Mouse (Mus musculus) heart, adult 11 months (tissue): ENCODE results near the gene Dnah7a.
"Not testable (repeated sequence)": the region's sequence is repeated elsewhere in the genome, so short reads cannot be mapped to it uniquely, and the experiment has no call there.

ENCODE experiments used
- DNase-seq: peaks from one replicate; pipeline ENCODE4 v3.0.0; 2022

Dnah7a gene

DNA sequence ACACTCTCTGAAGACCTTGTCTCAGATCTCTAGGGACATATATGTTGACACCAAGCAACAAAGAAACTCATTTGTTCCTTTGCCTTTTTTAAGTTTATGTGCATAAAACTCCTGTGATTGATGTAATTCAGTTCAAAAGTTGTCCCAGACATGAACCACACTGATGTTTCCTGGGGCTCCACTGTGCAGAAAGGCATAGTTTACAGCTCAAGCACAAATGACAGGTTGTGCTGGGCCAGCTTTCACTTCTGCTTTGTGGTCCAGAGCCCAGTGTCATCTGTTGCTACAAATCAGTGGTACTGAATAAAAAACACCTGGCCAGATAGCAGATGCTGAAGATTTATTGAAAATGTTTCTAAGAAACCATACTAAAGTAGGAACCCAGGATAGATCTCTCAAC is 42.3 kb downstream of the Dnah7a start:
- DNase-seq = not testable (repeated sequence)

DNA sequence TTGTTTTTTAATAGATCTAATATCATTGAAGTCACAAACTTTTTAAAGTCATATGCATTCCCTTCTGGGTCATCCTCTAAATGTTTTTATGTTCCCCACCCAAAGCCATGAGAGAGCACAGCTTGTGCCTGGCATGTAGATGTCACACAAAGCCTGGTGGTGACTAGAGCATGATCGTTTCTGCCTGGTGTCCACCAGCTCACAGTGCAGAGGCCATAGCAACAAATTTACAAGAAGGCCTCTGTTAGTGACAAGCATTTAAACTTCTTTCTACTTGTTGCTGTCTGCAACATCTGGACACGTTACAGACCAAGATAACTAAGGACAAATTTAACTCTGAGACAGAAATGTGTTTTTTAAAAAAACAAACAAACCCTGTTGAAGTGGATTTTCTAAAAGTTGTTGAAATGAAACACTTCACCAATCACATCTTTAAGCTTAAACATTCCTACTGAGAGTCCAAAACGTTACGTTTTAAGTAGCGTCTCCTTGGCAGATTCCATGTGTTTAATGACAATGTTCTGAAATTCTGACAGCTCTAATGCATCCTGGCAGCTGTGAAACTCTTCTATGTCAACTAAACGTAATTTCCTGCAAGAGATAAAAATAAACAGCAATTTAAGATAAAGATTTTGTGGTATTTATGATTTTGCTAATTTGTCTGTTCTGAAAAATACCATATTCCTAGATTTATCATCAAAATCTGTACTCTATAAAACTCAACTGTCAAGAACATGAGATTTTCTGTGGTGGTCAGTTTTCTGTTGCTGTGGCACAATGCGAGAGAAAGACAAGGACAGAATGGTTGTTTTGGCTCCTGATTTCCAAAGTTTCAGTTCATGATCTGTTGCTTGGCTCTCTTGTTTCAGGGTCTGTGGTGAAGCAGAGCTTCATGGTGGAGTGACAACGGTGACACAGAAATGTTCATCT is 66.5 kb downstream of the Dnah7a start:
- DNase-seq = no peak

DNA sequence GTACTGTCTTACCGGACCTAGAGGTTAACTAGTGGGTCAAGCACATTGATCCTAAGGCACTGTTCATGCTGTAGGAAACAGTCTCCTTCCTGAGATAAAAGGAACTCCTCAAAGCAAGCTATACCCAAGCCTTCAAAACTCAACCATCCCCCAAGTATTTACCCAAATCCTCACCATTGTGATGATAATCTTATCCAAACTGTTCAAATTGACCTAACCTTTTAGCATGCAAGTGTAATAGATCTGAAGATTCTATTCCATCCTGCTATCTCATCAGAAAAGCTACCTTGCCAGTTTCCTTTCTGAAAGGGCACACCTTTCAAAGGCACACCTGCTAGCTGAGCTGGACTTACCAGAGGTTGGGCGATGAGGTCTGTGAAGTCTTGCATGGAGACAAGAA is 70.9 kb downstream of the Dnah7a start:
- DNase-seq = not testable (repeated sequence)

DNA sequence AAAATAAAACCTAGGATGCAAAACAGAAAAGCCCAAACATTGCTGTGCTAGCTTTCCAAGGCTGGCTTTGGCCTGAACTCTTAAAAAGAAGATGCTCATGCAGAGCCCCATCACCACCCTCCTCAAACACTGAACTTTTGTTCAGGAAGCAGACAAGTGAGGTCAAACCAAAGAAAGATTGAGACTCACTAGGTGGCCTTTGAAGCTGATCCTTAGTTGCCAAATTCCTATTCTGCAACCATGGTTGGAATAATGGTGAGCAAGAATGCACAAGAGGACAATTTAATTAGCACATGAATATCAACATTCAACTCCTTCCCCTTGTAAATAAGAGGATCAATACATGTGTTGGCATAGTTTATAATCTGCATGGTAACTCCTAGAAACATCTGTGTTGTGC is 74.5 kb downstream of the Dnah7a start:
- DNase-seq = not testable (repeated sequence)

DNA sequence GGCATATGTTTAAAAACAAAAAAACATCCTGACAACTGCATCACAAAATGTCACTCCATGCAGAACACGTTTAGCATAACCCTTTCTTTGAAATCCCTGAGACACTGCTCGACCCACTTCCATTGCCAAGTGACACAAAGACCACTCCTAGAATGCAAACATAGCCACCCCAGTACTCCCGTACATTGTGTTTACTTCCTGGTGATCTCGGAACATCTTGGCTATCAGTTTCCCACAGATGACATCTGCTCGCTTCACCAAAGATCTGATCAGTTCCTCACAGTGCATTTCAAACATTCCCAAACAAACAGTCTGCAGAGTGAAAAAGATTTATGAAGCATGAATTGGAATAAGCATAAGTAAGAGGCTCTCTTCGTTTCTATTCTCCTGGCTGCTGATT is 76.6 kb downstream of the Dnah7a start:
- no peak for DNase-seq

DNA sequence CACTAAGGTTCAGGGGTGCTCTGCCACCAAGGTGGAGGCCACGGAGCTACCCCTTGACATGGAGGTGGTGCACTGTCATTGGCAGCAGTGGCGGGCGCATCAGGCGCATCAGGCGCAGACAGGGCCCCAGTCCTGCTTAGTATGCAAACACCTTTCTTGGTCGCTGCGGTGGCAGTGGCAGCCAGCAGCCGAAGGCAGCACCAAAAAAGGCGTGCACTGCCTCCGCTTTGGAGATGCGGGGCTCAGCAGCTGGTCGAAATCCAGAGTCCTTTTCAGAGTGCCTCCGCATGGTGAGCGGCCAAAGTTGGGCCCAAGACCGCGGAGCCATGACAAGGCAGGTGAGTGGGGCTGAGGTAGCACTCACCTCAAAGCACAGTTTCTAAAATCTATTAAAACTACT is 93.1 kb downstream of the Dnah7a start:
- DNase-seq = no peak

DNA sequence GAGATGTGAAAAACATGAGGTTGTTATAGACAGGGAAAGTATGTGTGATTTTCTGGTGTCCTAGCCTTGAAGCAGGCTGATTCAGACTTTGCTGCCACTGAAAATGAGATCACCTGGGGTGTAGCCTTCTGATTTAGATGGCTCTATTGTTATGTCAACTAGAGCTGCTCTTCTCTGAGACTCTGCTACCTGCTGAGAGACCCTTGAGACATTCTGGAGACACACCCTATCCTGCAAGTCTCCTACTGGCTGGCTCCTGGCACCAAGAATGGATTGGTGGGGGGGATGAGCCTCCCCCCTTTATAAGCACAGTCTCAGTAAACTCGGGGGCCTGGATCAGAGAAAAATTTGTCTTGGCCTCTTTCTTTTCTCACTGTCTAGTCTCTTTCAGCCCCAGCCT is 125.3 kb downstream of the Dnah7a start:
- DNase-seq = not testable (repeated sequence)

DNA sequence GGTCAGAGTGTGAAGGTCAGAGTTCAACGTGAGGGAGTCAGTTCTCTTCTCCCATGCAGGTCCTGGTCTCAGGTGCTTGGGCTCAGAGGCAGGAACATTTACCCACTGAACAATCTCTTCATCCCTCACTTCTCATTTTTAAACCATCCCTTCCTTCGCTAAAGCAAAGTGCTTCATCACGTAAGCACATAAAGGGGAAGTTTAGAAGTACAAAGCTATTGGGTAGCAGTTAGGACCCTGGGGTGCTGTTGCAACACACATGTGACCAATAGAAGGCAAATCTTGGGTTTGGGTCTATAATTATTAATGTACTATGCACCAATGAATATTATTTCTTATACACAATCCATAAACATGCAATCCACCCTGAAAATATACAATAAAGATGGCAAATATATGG is 148.7 kb downstream of the Dnah7a start:
- not testable (repeated sequence) for DNase-seq

DNA sequence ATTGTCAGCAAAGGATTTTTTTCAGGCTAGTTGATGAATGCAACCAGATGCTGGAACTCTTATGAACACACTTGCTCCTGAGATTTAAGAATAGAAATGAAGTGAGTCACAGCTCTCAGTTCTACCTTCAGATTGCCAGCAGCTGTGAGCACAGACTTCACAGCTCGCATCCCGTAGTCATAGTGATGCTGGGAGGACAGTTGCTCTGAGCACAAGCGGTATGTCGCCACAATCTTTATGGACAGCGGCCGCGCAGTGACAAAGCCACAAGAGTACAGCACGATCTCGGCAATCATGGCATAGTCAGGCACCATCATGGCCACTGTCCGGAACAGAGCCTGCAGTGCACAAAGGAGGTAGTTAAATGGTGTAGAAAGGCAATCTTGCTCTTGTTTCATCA is 159.6 kb downstream of the Dnah7a start:
- not testable (repeated sequence) for DNase-seq

DNA sequence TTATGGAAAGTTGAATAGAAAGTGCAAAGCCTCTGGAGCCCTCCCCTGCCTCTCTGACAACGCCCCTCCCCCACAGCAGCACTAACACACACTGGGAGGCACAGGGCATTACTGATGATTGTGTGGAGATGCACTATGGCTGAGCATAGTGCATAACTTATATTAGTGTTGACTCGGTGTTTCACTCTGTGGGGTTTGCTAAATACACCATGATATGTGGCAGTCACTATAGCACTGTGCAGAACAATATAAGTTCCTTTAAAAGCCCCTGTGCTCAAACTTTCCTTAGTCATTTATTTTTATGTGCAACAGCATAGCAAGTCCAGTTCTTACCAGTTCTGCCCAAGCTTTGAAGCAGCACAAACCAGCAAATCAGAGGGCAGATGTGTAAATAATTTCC is 168.2 kb downstream of the Dnah7a start:
- DNase-seq = not testable (repeated sequence)

DNA sequence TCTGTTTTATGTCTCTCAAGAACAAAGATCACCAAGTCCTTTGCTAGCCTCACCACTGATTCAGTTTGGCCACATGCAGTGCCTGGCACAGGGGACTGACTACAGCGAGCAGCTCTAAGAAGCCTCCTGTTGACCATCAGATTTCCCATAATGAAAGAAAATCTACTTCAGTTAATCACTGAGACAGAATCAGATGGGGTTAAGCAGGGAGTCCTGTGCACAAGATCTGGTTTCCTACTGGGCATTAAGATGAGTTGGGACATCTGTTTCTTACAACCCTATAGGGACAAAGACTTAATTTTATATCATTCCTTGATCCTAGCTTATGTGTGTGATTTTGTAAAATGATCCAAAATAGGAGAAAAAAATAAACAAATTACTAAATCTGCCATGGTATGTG is 171.8 kb downstream of the Dnah7a start:
- DNase-seq = not testable (repeated sequence)

DNA sequence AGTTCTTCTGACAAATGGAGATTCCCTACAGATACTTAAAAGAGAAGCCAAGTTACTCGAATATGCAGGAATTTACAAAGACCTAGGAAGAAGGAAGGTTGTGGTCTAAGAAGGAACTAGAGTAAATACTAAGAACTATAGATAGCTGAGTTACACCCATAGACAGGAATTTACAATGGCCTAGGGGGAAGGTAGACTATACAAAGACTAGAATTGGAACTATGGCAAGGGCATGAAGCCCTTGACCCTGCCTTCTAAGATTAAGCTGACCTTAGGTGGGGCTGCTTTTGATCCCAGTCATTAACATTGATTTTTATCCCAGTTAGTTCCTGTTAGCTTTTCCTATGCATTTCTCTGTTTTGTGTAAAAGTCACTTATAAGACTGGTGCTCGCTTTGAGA is 180.6 kb downstream of the Dnah7a start:
- DNase-seq = not testable (repeated sequence)

DNA sequence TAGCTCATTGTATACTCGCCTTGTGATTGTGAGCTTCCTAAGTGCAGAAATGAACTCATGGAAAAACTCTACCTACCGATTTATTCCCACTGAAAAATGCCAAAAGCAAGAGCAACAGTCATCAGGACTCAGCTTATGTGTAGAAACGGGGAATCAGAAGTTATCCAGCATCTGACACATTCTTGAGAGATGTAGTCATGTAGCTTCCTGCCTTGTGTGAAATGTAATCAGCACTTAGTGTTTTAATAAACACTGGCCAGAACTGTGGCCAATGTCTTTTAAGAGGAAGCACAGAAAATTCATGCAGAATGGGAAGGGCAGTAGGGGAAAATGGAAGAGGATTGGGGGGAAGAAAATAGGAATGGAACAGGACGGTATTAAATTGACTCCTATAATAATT is 232.9 kb downstream of the Dnah7a start:
- peak; percentile 44 for DNase-seq

DNA sequence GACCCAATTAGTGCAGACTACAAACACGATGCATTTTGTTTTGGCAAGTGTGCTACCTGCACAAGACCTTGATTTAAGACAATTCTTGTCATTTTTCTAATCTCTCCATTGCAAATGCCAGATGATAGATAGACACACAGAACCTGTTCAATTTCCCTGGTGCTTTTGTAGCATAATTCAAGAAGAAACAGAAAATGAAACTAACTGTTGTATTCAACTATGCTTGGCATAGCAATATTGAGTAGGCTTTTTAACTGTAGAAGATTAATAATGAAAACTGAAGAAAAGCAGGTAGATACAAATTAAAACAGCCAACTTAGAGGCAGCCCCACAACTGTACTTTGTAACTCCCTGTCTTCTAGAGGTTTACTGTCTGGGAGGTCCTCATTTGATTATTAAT is 234.5 kb downstream of the Dnah7a start:
- DNase-seq = not testable (repeated sequence)

DNA sequence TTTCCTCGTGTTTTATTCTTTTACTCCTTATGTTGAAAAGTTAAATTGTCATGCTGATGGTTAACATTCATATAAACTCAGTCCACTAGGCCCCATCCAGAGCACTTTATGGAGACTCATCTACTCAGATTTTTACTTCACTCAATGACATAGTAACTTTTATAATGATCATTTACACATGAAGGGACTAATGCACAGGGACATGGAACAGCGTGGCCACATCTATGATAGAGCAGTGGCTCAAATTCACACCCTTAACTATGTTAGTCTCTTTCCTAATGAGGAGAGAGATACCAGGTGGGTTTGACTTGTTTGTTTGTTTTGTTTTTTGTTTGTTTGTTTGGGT is 239.3 kb downstream of the Dnah7a start:
- DNase-seq = no peak

DNA sequence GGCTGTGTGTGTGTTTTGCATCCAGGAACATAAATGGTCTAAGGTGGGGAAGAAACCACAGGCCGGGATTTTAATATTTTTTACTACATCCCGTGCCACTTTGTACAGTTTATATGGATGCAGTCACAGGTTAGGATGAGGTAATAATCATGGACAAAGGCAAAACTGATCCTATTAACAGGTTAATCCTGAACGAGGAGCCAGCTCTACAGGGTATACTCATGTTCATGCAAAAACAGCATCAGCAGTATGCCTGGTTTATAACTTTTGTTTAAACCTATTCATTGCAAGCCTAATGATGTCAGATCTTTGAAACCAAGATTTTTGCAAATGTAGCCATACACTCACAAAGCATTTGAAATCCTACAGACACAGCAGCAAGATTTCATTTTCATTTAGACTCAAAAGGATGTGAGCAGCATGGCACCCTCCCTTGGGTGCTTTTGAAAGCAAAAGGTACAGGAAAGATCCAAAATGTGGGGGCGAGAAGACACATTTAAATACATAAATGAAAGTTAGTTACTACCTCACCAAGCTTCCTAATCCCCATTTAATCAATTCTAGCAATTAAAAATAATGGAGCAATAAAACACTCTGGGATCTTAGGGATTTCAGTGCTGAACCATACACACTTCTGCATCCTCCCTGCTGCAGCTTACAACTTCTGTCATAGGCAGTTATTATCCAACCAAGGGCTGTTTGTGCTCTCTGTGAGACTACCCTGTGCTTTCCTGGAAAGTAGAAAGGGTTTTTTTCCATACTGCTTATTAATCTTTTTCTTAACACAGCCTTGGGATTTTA is 239.9 kb downstream of the Dnah7a start:
- DNase-seq = not testable (repeated sequence)

DNA sequence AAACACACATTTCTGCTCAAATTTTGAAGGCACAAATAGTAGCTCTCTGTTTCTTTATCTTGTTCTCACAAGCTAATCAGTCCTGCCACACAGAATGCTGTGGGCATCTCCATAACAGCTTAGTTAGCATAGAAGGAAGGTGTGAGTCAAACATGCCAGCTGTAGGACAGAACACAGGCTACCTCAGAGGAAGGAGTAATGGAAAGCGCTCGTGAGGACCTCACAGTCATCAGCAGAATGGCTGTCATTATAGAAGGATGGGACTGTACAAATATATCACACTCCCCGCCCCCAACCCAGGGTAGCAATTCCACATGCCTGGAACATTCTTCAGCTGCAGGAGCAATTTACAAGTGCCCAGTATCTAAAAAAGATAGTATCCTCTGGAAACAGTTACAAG is 267.4 kb downstream of the Dnah7a start:
- not testable (repeated sequence) for DNase-seq

DNA sequence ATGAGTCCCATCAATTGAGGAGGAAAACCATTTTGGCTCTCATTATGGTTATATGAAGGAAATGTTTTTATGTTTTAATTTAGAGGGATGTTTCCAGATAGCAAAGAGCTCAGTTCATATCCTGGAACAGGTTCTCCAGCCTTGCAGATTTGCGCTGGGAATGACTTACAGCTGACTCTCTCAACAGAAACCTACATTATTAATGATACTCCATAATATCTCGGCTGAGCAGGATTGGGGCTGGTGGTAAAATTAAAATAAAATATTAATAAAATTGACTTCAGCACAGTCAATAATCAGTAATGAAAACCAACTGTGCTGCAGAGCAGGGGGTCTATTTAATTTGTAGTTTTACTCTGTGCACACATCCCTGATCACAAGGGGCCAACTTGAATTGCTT is 274.2 kb downstream of the Dnah7a start:
- not testable (repeated sequence) for DNase-seq

DNA sequence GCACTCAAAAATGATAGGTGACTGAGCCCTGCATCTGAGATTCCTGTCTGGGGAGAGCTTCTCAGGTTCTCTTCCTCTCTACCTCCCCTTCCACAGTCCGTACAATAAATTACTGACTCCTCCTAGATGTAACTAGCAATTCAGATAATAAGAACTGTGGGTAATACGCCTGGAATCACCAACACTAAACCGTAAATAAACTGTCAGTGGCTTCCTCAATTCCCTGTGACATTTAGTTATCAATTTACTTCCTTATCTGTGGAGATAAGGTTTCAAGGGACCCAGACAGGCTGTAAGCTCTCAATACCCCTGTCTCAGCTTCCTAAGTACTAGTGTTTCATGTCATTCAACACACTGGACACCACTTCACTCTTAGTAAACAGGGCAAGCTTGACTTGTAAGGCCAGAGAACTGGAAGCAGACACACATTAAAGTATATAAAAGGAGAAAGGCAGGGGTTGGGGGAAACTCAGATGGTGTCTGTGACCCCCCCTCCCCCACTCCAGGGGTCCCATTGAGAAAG is 300.7 kb downstream of the Dnah7a start:
- DNase-seq = peak; percentile 17

DNA sequence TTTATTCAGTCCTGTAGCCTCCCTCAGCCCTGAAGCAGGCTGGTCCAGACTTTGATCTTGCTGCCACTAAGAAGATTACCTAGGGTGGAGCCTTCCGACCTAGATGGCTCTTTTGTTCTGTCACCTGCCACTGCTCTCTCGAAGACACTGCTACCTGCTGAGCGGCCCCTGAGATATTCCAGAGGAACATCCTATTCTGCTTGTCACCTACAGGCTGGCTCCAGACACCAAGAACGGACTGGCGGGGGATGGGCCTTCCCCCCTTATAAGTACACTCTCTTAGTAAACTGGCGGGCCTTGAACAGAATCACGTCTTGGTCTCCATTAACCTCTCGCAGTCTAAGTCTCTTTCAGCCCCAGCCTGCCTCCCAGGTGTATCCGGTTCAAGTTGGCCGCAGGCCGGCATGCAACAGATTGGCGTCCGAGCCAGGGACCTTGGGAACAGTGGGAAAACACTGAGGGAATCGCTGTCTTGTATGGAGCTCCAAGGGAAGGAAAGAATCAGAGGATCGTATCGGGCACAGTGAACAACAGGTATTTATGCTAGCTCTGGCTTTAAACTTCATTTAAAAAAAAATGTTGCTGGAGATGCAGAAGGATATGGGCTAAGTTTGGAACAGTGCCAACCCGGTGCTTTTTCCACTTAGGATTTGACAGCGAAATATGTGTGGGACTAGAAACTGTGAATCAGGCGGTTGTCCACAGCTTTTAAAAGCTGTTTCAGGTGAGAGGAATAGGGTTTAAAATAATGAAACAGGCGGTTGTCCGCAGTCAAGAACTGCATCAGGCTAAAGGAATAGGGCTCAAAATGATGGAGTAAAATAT is 312.4 kb downstream of the Dnah7a start:
- peak; percentile 90 for DNase-seq

DNA sequence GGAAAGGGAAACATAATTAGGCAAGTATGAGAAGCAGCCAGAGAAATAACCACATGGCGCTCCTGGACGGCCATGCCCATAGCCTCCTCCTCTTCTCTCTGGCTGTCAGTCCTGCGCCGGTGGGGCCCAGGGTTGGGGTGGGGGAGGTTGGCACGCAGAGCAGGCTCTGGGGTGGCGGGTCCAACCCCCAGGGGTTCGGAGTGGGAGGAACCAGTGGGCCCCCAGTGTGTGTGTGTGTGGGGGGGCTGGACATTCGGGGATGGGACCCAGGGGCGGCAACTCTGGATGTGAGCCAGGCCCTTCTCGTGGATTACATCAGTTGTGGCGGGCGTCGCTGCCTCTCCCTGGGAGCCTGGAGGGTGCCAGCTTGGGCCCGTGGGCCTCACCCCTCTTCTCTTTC is 317.8 kb downstream of the Dnah7a start:
- peak; percentile 61 for DNase-seq

DNA sequence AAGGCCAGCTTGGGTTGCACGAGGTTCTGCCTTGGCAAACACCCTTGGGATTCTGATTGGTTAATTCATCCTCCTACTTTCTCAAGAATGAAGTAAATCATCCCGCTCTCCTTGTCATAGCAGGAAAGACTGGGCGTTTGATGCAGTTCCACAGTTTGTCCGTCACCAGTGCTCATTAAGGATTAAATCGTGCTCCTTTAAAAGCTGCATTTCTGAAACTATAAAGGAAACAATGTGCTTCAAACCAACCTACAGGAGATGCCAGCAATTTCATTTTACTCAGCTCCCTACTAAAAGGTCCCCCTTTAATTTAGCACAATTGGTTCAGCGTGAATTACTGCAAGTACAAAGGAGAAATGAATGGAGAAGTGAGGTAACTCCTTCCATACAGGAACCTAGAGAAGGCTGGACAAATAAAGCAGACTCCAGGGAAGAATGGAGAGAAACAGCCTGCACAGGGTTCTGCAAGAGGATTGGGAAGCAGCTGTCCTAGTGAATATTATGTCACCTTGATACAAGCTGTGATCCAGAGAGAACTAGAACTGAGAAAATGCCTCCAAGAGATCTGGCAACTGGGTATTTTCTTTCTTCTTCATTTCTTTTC is 322.4 kb downstream of the Dnah7a start:
- DNase-seq = no peak
